Mouse (Mus musculus): ENCODE data around the gene Vmn1r32. TPM values are rescaled to one million over a fixed set of nuclear protein-coding genes. Genes with fewer than 3 reads are reported as not detected.

Vmn1r32 gene
- polyA plus RNA-seq (2012; rRNA removed), result not detected in 2 replicates

GRCm38 (mm10) chr6:66559996-66560395 is at the start of gene Vmn1r32:
Vmn1r32 (minus strand) TSS chr6:66560096.

GRCm38 (mm10) chr6:66535028-66535862 is 24.7 kb downstream of the Vmn1r32 start, which contains the start of gene Mad2l1:
Mad2l1 (plus strand) TSS chr6:66535390.

Other genes with a start within 250 kb of the Vmn1r32 start
- gene Mad2l1, start 24.7 kb downstream of the Vmn1r32 start, polyA plus RNA-seq (2012; rRNA removed), result 0.67 and 0.82 TPM in 2 replicates
- gene Vmn1r33, start 58.2 kb upstream of the Vmn1r32 start, polyA plus RNA-seq (2012; rRNA removed), result not detected in 2 replicates
- gene Vmn1r34, start 83.8 kb upstream of the Vmn1r32 start, polyA plus RNA-seq (2012; rRNA removed), result not detected in 2 replicates
- gene Vmn1r35, start 125.8 kb upstream of the Vmn1r32 start, polyA plus RNA-seq (2012; rRNA removed), result not detected in 2 replicates
- gene Vmn1r36, start 159.1 kb upstream of the Vmn1r32 start, polyA plus RNA-seq (2012; rRNA removed), result not detected in 2 replicates
- not detected in 2 replicates for gene Vmn1r37, start 169.3 kb upstream of the Vmn1r32 start, polyA plus RNA-seq (2012; rRNA removed)
- gene Vmn1r38, start 222.5 kb upstream of the Vmn1r32 start, polyA plus RNA-seq (2012; rRNA removed), result not detected in 2 replicates

All from stomach, adult 2 months (tissue).